Mouse (Mus musculus) spleen, postnatal 10 days (tissue): ENCODE data around the gene Ctsz.
A peak's percentile ranks its signal among the peaks of the same experiment; 100 is the strongest.

Source experiments
- DNase-seq, 2 experiments: peaks; one replicate each; pipeline ENCODE4 v3.0.0; 2021 to 2022; ENCODE audit warnings: low spot score in 2 of 2

Ctsz gene

GRCm38 (mm10) chr2:174438737-174439449 is at the start of gene Ctsz:
Ctsz (minus strand) TSS chr2:174439039.
- DNase-seq: peak; percentile 80 to 86

- DNase-seq: no peak
These were observed 48.2 kb upstream of the Ctsz start for GRCm38 (mm10) chr2:174487005-174487404.

GRCm38 (mm10) chr2:174478746-174479145 is 39.9 kb upstream of the Ctsz start:
- no peak for DNase-seq

GRCm38 (mm10) chr2:174477543-174478319 is 38.9 kb upstream of the Ctsz start:
- DNase-seq: no peak

GRCm38 (mm10) chr2:174473550-174473927 is 34.7 kb upstream of the Ctsz start:
- DNase-seq: no peak

- peak; percentile 99 to 100 for DNase-seq
These were observed 34.1 kb upstream of the Ctsz start, which contains the start of gene Prelid3b for GRCm38 (mm10) chr2:174472818-174473549. Prelid3b (minus strand) TSS chr2:174473081.

GRCm38 (mm10) chr2:174472407-174472806 is 33.6 kb upstream of the Ctsz start:
- DNase-seq: peak in 1 of 2 experiments; percentile 57

- no peak for DNase-seq
These were observed 32.1 kb upstream of the Ctsz start for GRCm38 (mm10) chr2:174470786-174471405.

GRCm38 (mm10) chr2:174470333-174470732 is 31.5 kb upstream of the Ctsz start:
- no peak for DNase-seq

- peak; percentile 89 to 95 for DNase-seq
These were observed 25.1 kb upstream of the Ctsz start, which contains the start of gene Atp5e for GRCm38 (mm10) chr2:174463789-174464523. Atp5e (minus strand) TSS chr2:174464105.

- DNase-seq: peak in 1 of 2 experiments; percentile 43
These were observed 24.5 kb upstream of the Ctsz start for GRCm38 (mm10) chr2:174463370-174463769.

GRCm38 (mm10) chr2:174459365-174459764 is 20.5 kb upstream of the Ctsz start:
- DNase-seq: no peak

GRCm38 (mm10) chr2:174453681-174454080 is 14.8 kb upstream of the Ctsz start:
- DNase-seq: peak; percentile 66 to 85

GRCm38 (mm10) chr2:174450353-174450752 is 11.5 kb upstream of the Ctsz start, which contains the start of gene Tubb1:
Tubb1 (plus strand) TSS chr2:174450695.
- no peak for DNase-seq

GRCm38 (mm10) chr2:174448405-174448804 is 9.6 kb upstream of the Ctsz start:
- no peak for DNase-seq

- DNase-seq: no peak
These were observed 8.1 kb upstream of the Ctsz start for GRCm38 (mm10) chr2:174446905-174447304.

- DNase-seq: no peak
These were observed 7.7 kb upstream of the Ctsz start for GRCm38 (mm10) chr2:174446492-174446891.

GRCm38 (mm10) chr2:174445018-174445417 is 6.2 kb upstream of the Ctsz start:
- DNase-seq: no peak

GRCm38 (mm10) chr2:174444359-174444758 is 5.5 kb upstream of the Ctsz start:
- DNase-seq: no peak

- no peak for DNase-seq
These were observed 4.2 kb upstream of the Ctsz start for GRCm38 (mm10) chr2:174443046-174443445.

GRCm38 (mm10) chr2:174442460-174442859 is 3.6 kb upstream of the Ctsz start:
- DNase-seq: no peak
